Mouse (Mus musculus): Measurements from ENCODE around the gene Plekhh2.

Gene Plekhh2

GRCm38 (mm10) chr17:84576621-84577293, 65.1 kb downstream of the Plekhh2 start:
- DNase-seq: no peak

DNA sequence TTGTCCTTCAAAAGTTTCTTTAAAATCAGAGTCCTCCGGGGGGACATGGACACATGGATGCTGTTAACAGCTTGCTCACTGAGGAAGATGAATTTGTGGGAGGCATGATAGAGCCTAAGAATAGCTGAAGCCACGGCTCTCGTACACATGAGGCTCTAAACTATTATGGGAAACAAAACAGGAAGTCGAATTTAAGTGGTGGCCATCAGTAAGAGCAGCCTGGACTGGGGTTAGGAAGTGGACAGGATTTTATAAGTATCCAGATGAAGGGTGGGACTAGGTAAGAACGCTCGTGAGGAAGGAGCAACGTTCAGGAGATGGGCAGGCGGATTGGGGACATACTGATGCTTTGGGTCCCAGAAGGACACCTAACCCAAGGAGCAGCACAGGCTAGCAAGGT, 67.6 kb downstream of the Plekhh2 start:
- DNase-seq: no peak

GRCm38 (mm10) chr17:84579817-84580216, 68.1 kb downstream of the Plekhh2 start:
- no peak for DNase-seq

- DNase-seq: no peak
Measured at GRCm38 (mm10) chr17:84580821-84581220, 69.1 kb downstream of the Plekhh2 start.

DNA sequence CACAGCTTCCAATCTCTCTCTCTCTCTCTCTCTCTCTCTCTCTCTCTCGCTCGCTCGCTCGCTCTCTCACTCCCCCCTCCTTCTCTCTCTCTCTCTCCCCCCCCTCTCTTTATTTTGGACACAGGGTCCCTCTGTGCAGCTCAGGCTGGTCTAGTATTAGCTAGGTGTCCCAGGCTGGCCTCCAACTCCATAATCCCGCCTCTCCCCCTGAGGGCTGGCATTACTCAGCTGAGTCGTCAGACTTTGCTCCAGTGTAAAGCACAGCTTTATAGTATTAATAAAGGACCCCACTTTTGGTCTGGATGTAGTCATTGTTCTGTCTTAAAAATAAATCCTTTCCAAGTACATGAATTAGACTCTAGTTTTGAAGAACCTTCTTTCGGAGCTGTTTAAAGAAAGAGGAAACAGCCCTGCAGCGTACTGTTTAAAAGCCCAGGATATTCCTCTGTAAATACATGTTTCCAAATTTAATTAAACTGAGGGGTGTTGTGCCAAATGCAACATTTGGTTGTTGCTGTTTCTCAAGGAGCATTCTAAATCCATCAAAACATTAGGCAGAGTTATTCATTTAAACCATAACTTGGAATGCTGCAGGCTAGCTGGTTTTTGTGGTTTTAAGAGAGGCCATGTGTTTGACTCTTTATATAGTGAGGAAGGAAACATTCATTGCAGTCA, 70.2 kb downstream of the Plekhh2 start:
- DNase-seq: no peak

- no peak for DNase-seq
Measured at GRCm38 (mm10) chr17:84584107-84584506, 72.4 kb downstream of the Plekhh2 start.

DNA sequence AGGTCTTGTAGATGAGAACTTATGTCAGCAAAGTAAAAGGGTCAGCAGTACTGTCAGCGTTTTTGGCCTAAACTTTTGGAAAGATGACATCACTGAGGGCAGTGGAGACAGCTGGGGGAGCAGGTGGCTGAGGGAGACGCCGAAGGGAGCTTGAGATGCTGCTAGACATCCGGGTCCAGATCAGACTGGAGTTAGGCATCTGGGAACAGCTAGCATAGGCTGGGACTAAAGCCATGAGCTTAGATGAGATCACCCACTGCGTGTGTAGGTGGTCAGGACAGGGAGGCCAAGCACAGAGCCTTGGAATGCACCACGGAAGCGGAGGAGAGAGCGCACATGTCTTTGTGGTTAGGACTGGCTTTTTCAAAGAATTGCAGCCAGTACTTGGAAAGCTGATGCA, 73.4 kb downstream of the Plekhh2 start:
- DNase-seq: no peak

DNA sequence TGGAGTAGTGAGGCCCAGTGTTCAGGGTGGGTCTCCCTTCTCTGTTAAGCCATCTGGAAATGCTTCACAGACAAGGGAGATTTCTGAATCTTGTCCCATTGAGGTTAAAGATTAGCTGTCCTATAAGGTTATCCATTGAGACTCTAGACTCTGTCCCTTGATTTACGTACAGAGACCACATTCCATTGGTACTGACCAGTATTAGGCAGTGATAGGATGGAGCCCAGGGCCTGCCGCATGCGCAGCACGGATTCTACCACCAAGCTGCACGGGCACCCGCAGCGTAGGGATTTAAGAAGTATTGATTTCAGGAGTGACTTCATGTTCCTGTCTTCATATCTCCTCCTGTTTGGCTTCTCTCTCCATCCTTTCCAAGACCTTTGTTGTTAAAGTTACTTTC, 78.4 kb downstream of the Plekhh2 start:
- DNase-seq: no peak

DNA sequence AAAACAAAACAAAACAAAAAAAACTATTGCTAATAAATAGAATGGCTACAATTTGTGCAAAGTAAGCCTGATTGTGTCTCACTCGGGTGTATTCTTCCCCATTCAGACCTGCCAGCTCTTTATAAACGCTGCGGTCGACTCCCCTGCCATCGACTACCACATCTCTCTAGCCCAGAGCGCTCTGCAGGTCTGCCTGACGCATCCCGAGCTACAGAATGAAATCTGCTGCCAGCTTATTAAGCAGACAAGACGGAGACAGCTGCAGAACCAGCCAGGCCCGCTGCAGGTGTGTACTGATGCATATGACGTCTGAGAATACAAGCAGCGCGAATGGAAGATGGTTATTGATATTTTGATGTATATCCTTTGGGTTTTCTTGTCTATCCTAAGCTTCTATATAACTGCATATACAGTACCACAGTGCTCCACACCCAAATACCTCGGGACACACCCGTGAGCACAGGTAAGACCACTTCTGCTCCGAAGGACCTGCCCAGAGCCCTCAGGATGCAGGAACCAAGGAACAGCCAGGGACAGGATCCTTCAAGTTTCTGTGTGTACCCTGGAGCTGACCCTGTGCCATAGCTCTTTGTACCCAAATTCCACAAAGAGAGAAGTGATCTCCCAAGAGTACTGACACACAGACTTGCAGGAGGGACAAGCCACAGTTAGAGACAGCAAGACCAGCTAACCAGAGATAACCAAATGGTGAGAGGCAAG, 79.9 kb downstream of the Plekhh2 start:
- DNase-seq: no peak

GRCm38 (mm10) chr17:84596015-84596441, 84.3 kb downstream of the Plekhh2 start:
- DNase-seq: no peak

GRCm38 (mm10) chr17:84596501-84596900, 84.8 kb downstream of the Plekhh2 start:
- no peak for DNase-seq

- no peak for DNase-seq
Measured at GRCm38 (mm10) chr17:84597859-84598258, 86.2 kb downstream of the Plekhh2 start.

DNA sequence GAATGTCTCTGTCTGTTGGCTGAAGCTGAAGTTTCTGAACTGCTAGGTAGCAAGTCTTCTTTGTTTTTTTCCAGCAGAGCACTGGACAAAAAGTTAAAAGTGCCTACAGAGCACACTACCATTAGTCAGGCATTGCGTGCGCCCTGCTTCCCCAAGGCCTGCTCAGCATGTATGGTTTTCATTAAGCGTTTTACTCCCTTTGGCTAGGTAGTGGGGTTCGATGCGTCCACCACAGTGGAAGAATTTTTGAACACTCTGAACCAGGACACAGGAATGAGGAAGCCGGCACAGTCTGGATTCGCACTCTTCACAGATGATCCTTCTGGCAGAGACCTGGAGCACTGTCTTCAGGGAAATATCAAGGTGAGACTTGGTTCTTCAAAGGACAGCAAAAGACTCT, 87.2 kb downstream of the Plekhh2 start:
- no peak for DNase-seq

DNA sequence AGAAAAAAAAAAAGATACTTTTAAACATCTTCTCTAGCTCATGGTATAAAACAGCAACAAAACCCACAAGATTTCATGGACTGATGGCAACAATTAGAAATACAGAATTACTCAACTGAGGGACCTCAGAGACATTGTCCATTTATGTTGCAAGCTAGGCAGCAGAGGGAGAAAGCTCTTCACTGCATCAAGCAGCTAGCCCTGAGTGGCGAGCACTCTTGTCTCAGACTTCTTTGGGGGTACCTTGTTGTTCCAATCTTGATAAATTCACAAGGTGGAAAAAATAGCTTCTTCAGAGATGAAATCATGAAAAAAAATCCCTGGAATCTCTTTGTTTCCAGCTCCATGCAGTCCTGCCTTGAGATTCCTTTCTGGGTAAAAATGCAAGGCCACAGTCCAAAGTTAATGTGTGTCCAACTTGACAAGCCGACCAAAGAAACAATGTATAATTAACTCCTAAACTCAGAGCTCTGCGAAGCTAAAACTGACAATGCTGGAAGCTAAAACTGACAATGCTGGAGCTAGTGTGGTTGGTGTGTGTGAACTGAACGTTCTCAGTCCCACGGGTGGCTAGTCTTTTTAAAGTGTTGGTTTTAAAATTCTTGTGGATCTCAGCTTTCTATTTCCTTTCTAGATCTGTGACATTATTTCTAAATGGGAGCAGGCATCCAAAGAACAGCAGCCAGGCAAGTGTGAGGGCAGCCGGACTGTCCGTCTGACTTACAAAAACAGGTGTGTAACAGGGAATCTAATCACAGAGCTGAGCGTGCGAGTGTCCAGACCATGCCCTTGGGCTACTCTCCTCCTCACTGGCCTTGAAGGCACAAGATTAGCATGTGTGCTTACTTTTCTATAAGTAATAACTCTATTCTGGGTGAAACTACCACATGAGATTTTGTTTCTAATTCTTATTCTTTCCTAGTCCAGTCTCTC, 88.6 kb downstream of the Plekhh2 start:
- DNase-seq: no peak

DNA sequence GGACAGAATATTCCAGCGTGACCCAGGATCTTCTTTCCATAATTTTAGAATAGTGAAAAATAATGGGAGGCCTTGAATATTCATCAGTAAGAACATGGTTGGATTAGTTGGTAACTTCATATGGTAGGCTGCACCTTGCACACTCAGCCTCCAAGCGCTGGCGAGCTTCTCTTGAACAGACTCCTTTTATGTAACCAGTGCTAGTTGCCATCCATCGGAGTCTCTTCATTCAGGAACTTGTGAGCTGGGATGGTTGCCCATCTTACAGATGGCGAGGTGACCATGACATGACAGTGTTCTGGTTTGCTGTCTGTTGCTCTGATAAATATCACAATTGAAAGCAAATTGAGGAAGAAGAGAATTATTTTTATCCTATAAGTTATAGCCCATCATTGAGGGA, 90.1 kb downstream of the Plekhh2 start:
- no peak for DNase-seq

DNA sequence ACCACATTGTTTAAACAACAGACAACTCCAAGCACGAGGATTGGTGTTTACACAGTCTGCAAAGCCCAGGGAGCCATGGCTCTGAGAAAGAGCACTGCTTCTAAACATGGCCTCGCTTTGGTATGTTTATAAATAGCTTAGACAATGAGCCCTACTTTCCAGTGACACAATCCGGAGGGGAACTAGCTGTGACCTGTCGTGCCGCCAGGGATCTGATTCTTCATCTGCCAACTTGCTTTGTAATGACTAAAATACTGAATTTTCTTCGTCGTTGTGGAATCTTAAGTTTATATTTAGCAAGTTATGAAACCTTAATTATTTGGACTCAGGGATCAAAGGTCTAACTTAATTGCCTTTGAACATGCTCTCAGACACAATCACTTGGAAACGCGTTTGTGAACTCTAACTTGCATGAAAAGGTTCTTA, 91.5 kb downstream of the Plekhh2 start:
- no peak for DNase-seq

- no peak for DNase-seq
Measured at GRCm38 (mm10) chr17:84603709-84604420, 92.2 kb downstream of the Plekhh2 start.

- no peak for DNase-seq
Measured at GRCm38 (mm10) chr17:84606976-84607375, 95.3 kb downstream of the Plekhh2 start.

GRCm38 (mm10) chr17:84607617-84608016, 95.9 kb downstream of the Plekhh2 start:
- no peak for DNase-seq

GRCm38 (mm10) chr17:84608606-84609005, 96.9 kb downstream of the Plekhh2 start:
- DNase-seq: no peak

GRCm38 (mm10) chr17:84611500-84611899, 99.8 kb downstream of the Plekhh2 start:
- DNase-seq: no peak

GRCm38 (mm10) chr17:84611971-84612370, 100.3 kb downstream of the Plekhh2 start:
- DNase-seq: no peak
